Mouse (Mus musculus) embryonic facial prominence, embryonic 14.5 days (tissue): Measurements from ENCODE around the gene Prr19. TPM values are rescaled to one million over a fixed set of nuclear protein-coding genes. Genes with fewer than 3 reads are reported as not detected.

Experiments
- ATAC-seq: fragments of 200-750 bp; cut with Nextera tagmentation; 2 replicates; pipeline ENCODE4 v1.8.0; 2017; ENCODE audit warnings: low read depth, moderate number of reproducible peaks, moderate TSS enrichment
- DNase-seq: peaks from one replicate; pipeline ENCODE4 v3.0.0-alpha.2; 2015; ENCODE audit warnings: low spot score
- H3K27ac ChIP-seq: fragments of 300-500 bp; sonication (generic); replicated peaks from 2 replicates; pipeline ENCODE4 v1.5.1; 2014; ENCODE audit warnings: low read depth, mild to moderate bottlenecking, low read length, moderate library complexity
- H3K27me3 ChIP-seq: fragments of 300-500 bp; sonication (generic); replicated peaks from 2 replicates; pipeline ENCODE4 v1.6.1; 2014; ENCODE audit warnings: low read length; ENCODE audit not compliant: control insufficient read depth, insufficient read depth
- H3K36me3 ChIP-seq: fragments of 300-500 bp; sonication (generic); 2 replicates; pipeline ENCODE4 v1.6.1; 2014; ENCODE audit warnings: low read length, mixed read lengths; ENCODE audit not compliant: control insufficient read depth, insufficient read depth
- H3K4me1 ChIP-seq: fragments of 300-500 bp; sonication (generic); 2 replicates; pipeline ENCODE4 v1.6.1; 2014; ENCODE audit warnings: antibody characterized with exemption, low read length; ENCODE audit not compliant: control insufficient read depth, insufficient read depth
- H3K4me2 ChIP-seq: fragments of 300-500 bp; sonication (generic); 2 replicates; pipeline ENCODE4 v1.6.1; 2014; ENCODE audit warnings: low read depth, mild to moderate bottlenecking, low read length, moderate library complexity, mixed read lengths
- H3K4me3 ChIP-seq: fragments of 300-500 bp; sonication (generic); 2 replicates; pipeline ENCODE4 v1.5.1; 2014; ENCODE audit warnings: low read depth, mild to moderate bottlenecking, low read length
- H3K9ac ChIP-seq: fragments of 300-500 bp; sonication (generic); 2 replicates; pipeline ENCODE4 v1.6.1; 2014; ENCODE audit warnings: low read depth, mild to moderate bottlenecking, low read length, moderate library complexity, mixed read lengths
- H3K9me3 ChIP-seq: fragments of 300-500 bp; sonication (generic); 2 replicates; pipeline ENCODE4 v1.6.1; 2016; ENCODE audit warnings: low read length; ENCODE audit not compliant: control insufficient read depth
- WGBS: fragments of 180-500 bp; shearing (Covaris S2); extraction: QIAGEN DNeasy Blood & Tissue Kit; methylation state at CpG from one replicate; pipeline ENCODE4 v1.1.7; 2014; 5-methylcytosine and 5-hydroxymethylcytosine counted together
- polyA plus RNA-seq: library from polyadenylated mRNA; unstranded; fragments of >200 nt; fragmentation: Nextera tagmentation; extraction: Ambion mirVana; gene quantifications from 2 replicates; pipeline ENCODE4 v1.2.1, GENCODE M21; 2014

Prr19 gene
- polyA plus RNA-seq, 1 experiment from 2014 or later = 0.77 TPM

DNA sequence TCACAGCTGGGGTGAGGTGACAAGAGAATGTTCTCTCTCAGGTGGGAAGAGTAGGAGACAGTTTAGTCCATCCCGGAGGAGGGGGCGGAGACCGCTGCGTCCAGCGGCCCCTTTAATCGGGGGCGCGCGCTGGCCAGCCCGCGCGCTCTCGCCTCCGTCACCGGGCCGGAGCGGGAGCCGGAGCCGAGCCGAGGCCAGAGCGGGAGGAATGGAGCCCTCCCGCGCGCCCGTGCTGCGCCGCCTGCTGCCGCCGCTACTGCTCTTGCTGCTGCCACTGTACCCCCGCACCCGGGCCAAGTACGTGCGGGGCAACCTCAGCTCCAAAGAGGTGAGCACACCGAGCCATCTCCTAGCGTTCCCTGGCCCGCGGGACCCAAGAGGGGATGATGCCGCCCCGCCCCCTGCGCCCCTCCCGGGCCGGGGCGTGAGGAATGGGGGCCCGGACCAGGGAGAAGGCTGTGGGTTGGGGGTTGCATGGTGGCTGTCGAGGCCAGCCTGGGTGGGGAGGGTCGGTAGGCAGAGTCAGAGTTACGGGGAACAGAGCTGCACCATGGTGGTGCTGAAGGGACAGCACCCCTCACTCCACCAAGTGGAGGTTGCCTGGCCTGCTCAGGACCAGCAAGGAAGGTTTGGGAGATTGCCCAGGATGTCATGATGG is 4.9 kb downstream of the Prr19 start, which contains the start of gene Tmem145:
TSS of gene Tmem145 (plus strand) at position 151 of the 658 bp plus-strand sequence.
- peak within 1 kb of the TSS; percentile 97 for H3K4me2 ChIP-seq
- H3K4me3 ChIP-seq = peak within 1 kb of the TSS; percentile 52
- H3K36me3 ChIP-seq = no peaks in the 10 kb centered on the region
- H3K4me1 ChIP-seq = 0 out of 2 replicates have a peak, but pooled peaks cover 2% of the 10 kb centered on the region
- DNase-seq = peak; percentile 85
- H3K27ac ChIP-seq = no peak within 1 kb of the TSS
- no peaks in the 10 kb centered on the region for H3K9me3 ChIP-seq
- H3K9ac ChIP-seq = peak within 1 kb of the TSS; percentile 49
- peaks cover 10% of the 10 kb centered on the region for H3K27me3 ChIP-seq
- peak; percentile 87 for ATAC-seq
- WGBS = 1% methylated on average over 24 of the region's 47 CpGs

DNA sequence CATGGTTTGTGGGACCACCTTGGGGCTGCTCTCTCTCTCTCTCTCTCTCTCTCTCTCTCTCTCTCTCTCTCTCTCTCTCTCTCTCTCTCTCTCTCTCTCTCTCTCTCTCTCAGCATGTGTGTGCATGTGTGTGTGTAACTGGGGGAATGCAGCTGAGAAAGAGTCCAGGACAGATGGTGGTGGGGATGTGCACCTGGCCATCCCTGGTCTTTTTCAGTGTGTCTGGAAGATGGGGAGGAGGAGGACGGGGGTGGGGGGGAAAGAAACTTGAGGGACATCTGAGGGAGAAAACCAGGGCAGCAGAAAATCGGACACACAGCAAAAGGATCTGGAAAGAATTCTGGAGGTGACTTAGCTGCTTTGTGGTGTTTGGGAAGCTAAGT is 5.4 kb downstream of the Prr19 start:
- 43% methylated on average over 2 of the region's 2 CpGs for WGBS
- DNase-seq = no peak
- Histone ChIP-seq H3K4me2 (peak overlapping the region; percentile 97), H3K4me1 (0 out of 2 replicates have a peak, but pooled peaks cover 2% of the 10 kb centered on the region), H3K9me3 (no peaks in the 10 kb centered on the region), H3K27me3 (peaks cover 15% of the 10 kb centered on the region), H3K36me3 (no peaks in the 10 kb centered on the region), H3K9ac (no peak overlapping the region), H3K4me3 (no peak overlapping the region), H3K27ac (no peak overlapping the region)
- ATAC-seq = no peak

DNA sequence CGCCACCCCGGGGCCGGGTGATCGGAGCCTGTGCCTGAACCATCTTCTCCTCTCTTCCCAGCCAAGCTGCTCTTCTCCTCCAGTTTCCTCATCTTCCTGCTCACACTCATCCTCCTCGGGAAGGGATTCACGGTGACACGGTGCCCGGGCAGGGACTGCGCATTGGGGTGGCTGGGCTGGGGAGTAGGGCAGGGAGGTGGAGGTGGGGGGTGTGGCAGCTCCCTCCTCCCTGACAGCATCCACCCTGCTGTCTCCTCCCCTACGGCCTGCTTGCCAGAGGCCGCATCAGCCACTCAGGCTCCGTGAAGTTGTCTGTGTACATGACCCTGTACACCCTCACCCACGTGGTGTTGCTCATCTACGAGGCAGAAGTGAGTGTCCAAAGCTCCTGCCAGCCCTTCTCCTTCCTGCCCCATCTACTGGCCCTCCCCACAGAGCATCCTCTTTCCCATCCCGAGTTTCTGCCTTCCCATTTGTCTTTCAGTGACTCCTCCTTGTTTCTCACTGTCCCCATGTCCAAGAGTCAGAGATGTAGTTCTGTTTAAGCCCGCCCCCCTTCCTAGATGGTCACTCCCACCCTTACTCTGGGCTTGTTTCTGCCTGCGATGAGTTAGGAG is 7.6 kb downstream of the Prr19 start:
- Histone ChIP-seq H3K4me3 (no peak overlapping the region), H3K9ac (no peak overlapping the region), H3K27me3 (peaks cover 31% of the 10 kb centered on the region), H3K27ac (no peak overlapping the region), H3K4me2 (no peak overlapping the region), H3K4me1 (0 out of 2 replicates have a peak, but pooled peaks cover 2% of the 10 kb centered on the region), H3K36me3 (no peaks in the 10 kb centered on the region), H3K9me3 (no peaks in the 10 kb centered on the region)
- no peak for ATAC-seq
- DNase-seq = no peak
- WGBS = 54% methylated on average over 15 of the region's 17 CpGs

DNA sequence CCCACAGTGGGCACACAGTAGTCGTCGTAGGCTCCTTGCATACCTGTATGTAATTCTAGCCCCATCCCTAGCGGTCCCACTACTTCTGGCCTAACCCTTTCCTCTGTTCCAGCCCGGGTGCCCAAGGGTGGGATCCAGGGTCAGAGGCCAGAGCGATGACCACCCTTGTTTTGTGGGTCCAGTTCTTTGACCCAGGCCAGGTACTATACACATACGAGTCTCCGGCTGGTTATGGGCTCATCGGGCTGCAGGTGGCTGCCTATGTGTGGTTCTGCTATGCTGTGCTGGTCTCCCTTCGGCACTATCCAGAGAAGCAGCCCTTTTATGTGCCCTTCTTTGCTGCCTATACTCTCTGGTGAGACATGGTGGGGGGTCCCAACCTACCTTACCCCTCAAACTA is 8.2 kb downstream of the Prr19 start:
- ATAC-seq = no peak
- H3K27ac ChIP-seq = no peak overlapping the region
- H3K36me3 ChIP-seq = no peaks in the 10 kb centered on the region
- no peak overlapping the region for H3K4me2 ChIP-seq
- 0 out of 2 replicates have a peak, but pooled peaks cover 2% of the 10 kb centered on the region for H3K4me1 ChIP-seq
- WGBS = 81% methylated on average over 9 of the region's 9 CpGs
- H3K27me3 ChIP-seq = peaks cover 37% of the 10 kb centered on the region
- DNase-seq = no peak
- H3K4me3 ChIP-seq = no peak overlapping the region
- H3K9me3 ChIP-seq = no peaks in the 10 kb centered on the region
- no peak overlapping the region for H3K9ac ChIP-seq

DNA sequence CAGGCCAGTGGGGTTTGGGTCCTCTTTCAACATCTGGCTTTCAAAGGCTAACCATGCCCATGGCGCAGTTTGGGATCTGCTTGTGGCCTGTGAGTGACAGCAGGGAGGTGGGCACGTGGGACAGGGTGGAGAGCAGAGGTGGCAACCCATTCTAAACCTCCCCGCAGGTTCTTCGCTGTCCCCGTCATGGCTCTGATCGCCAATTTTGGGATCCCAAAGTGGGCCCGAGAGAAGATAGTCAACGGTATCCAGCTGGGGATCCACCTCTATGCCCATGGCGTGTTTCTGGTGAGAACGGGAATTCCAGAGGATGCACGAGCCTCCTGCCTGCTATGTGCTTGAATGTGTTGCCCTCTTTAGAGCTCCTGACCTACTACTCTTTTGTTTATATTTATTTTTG is 10.0 kb downstream of the Prr19 start:
- Histone ChIP-seq H3K4me2 (no peak overlapping the region), H3K9ac (no peak overlapping the region), H3K36me3 (no peaks in the 10 kb centered on the region), H3K27ac (no peak overlapping the region), H3K4me3 (no peak overlapping the region), H3K27me3 (peaks cover 49% of the 10 kb centered on the region), H3K4me1 (peaks cover 7% of the 10 kb centered on the region; the same call in 1 of the 2 replicates), H3K9me3 (no peaks in the 10 kb centered on the region)
- DNase-seq (no peak), ATAC-seq (no peak)
- 81% methylated on average over 11 of the region's 11 CpGs for WGBS

DNA sequence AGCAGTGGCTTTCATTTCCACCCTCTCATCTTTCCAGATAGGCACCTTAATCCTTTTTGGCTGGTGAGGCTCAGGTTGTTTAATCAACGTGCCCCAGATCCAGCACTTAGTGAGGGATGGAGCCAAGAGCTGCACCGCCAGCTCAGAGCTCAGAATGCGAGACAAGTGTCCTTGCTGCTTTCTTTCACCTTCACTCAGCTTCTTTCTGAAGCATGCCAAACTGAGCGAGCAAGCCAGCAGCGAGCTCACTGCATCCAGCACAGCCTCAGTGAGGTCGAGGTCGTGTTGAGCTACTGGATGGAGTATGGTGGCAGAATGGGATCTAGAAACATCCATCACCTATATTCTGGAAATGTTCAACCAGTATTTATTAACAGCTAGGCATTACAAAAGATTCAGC is 12.1 kb downstream of the Prr19 start:
- no peaks in the 10 kb centered on the region for H3K9me3 ChIP-seq
- no peak overlapping the region for H3K27ac ChIP-seq
- no peak overlapping the region for H3K4me3 ChIP-seq
- no peak overlapping the region for H3K4me2 ChIP-seq
- ATAC-seq (no peak), DNase-seq (no peak)
- H3K27me3 ChIP-seq = peaks cover 47% of the 10 kb centered on the region
- no peaks in the 10 kb centered on the region for H3K36me3 ChIP-seq
- WGBS = 33% methylated on average over 7 of the region's 7 CpGs
- H3K9ac ChIP-seq = no peak overlapping the region
- H3K4me1 ChIP-seq = peaks cover 6% of the 10 kb centered on the region; the same call in 1 of the 2 replicates

DNA sequence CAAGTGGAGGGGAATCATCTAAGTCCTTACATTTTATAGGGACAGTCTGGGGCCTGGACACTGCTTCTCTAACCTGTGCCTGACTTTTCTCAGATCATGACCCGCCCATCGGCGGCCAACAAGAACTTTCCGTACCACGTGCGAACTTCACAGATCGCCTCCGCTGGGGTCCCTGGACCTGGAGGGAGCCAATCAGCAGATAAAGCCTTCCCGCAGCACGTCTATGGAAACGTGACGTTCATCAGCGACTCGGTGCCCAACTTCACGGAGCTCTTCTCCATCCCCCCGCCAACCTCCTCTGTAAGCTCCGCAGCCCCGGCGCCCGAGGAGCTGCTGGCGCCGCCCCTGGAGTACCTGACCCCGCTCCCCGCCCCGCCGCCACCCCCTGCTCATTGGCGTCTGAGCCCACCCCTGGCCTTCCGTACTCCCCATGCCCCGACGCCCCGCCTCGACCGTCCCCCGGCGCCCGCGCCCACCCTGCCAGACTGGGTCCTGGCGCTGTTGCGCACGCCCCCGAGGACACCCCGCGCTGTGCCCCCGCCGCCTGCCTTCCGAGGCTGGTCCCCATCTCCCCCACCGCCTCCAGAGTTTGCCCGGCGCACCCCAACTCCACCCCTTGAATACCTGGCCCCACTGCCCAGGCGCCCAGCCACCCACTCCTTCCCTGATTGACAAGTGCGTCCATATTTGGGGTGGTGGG is 13.5 kb downstream of the Prr19 start:
- Histone ChIP-seq H3K4me3 (peak overlapping the region; percentile 40), H3K36me3 (no peaks in the 10 kb centered on the region), H3K9ac (peak overlapping the region; percentile 63), H3K27ac (no peak overlapping the region), H3K9me3 (no peaks in the 10 kb centered on the region), H3K27me3 (peaks cover 41% of the 10 kb centered on the region), H3K4me1 (peaks cover 6% of the 10 kb centered on the region; the same call in 1 of the 2 replicates), H3K4me2 (peak overlapping the region; percentile 81)
- 1% methylated on average over 25 of the region's 51 CpGs for WGBS
- no peak for DNase-seq
- ATAC-seq = no peak

DNA sequence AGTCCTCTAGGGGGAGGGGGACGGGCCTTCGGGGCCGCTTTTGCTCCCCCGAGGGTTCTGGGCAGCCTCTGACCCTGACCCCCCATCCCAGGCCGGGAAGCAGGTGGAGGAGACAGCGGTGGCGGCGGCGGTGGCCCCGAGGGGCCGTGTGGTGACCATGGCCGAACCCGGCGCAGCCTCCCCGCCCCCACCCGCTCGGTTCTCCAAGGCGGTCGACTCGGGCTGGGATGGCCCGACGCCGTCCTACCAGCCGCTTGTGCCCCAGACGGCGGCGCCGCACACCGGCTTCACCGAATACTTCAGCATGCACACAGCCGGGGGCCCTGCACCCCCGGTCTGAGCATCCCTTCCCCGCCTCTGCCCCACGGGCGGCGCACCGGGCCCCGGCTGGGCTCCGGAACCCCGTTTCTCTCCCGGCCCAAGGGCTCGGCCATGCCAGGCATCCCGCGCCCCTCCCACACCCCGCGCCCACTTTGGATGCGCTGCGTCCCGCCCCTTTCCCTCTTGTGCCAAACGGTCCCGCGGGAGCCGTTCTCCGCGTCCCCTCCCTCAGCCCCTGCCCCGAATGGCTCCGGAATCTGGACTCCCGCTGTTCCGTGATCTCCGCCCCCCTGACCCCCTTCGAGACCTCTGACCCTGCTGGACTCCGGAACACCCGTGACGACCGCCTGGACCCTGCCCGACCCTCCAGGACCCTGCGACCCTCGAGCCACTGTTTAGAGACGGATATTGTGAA is 14.3 kb downstream of the Prr19 start:
- DNase-seq (no peak), ATAC-seq (no peak)
- no peaks in the 10 kb centered on the region for H3K9me3 ChIP-seq
- peaks cover 41% of the 10 kb centered on the region for H3K27me3 ChIP-seq
- H3K4me3 ChIP-seq = peak overlapping the region; percentile 40
- H3K27ac ChIP-seq = no peak overlapping the region
- peak overlapping the region; percentile 63 for H3K9ac ChIP-seq
- peak overlapping the region; percentile 81 for H3K4me2 ChIP-seq
- no peaks in the 10 kb centered on the region for H3K36me3 ChIP-seq
- WGBS = under 1% methylated on average over 56 of the region's 69 CpGs
- H3K4me1 ChIP-seq = peaks cover 6% of the 10 kb centered on the region; the same call in 1 of the 2 replicates
